Mouse (Mus musculus): ENCODE data around the gene Hipk2. TPM values are rescaled to one million over a fixed set of nuclear protein-coding genes. Genes with fewer than 3 reads are reported as not detected.

Gene Hipk2
- total RNA-seq, 2 experiments from 2014 or later, result 71.5 to 114 TPM

DNA sequence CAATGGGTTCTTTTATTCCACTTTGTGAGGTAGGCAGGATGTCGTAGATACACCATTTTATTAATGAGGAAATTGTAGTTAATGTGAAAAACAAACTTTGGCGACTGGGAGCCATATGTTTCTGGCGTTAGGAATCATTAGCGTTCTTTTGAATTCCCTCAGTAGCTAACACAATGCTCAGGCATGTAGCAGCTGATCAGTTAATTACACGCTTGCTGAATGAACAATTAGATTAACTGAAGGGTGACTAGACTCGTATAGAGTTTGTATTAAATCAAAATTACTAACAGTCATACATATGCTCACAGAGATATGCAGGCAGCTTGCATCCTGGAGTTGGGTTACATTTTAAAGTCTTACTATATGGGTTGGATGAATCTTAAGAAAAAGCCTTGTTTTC, 156.7 kb downstream of the Hipk2 start:
- intact Hi-C loops (cut with DNase I), result no loop called here

DNA sequence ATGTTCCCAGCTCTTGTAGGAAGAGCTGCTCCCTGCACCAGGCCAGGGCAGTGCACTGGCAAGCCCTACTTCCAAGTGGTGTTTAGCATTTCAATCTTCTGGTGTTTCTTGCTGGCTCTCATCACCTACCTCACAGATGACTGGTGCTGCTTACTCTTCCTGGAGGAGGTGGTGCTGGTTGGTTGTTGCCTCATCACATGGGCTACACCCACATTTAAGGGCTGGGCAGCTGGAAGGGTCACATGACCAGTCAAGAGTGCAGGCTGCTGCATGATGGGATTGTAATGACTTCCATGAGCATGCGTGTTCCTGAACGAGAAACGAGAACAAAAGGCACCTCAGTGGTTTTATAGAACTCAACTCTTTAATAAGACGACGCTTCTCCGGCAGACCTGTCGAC, 157.3 kb downstream of the Hipk2 start:
- intact Hi-C loops (cut with DNase I), result no loop called here
- no peak for DNase-seq

More for the DNA sequence above, 156.7 kb downstream of the Hipk2 start:
- no peak for DNase-seq

- intact Hi-C loops (cut with DNase I), result no loop called here
- DNase-seq, result no peak
Observed at GRCm38 (mm10) chr6:38715881-38716280, 160.1 kb downstream of the Hipk2 start.

GRCm38 (mm10) chr6:38713957-38714898, 161.7 kb downstream of the Hipk2 start:
- DNase-seq, result no peak
- intact Hi-C loops (cut with DNase I), result no loop called here

DNA sequence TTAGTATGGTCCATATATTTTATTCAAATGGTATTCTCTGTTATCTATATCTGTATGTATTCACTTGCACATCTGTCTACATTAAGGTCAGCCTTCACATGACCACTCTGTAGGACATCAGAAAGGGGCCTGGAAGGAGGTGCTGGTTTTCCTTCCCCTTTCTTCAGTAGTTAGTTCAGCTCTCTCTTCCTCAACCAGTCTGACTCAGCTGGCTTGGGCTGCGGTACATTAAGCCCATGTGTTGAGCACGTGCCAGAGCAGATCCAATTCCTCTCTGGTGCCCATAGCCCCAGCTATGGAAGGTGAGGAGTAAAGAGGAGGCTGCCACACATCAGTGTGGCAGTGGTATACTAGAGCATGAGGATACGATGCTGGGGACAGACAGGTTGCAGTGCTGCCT, 165.5 kb downstream of the Hipk2 start:
- intact Hi-C loops (cut with DNase I), result no loop called here
- no peak for DNase-seq

DNA sequence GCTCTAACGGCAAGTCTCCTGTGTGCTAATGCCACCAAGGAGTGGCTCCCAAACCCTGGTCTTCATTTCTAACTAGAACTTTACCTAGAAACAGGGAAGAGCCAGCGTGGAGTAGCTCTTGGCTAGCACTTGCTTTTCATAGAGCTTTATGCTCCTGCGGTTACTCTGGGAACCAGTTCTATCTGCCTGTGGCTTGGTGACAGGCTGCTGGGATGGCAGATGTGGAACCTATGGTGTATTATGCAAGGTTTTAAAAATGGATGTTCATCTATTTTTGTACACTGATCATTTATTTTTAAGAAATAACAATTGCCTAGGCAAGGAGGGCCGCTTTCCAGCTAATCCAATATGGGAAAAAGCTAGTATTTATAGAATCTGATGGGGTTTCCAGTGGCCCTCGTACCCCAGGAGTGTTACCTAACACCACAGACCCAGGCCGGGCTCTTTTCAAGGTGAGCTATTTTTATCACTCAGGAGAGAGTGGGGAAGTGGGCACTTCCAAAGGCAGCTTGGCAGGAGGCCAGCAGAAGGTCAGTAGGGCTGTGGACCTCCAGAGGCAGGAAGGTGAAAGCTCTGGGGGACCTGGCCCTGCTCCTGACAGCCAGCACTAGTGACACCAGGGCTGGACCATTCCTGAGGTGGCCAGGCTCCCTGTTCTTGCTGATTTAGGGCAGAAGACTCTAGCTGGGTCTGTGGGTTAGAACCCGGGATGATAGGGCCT, 171.5 kb downstream of the Hipk2 start:
- intact Hi-C loops (cut with DNase I), result no loop called here
- DNase-seq, result no peak

- intact Hi-C loops (cut with DNase I), result no loop called here
- no peak for DNase-seq
Observed at GRCm38 (mm10) chr6:38703526-38703925, 172.4 kb downstream of the Hipk2 start.

GRCm38 (mm10) chr6:38702810-38703399, 173.1 kb downstream of the Hipk2 start:
- no peak for DNase-seq
- intact Hi-C loops (cut with DNase I), result no loop called here

DNA sequence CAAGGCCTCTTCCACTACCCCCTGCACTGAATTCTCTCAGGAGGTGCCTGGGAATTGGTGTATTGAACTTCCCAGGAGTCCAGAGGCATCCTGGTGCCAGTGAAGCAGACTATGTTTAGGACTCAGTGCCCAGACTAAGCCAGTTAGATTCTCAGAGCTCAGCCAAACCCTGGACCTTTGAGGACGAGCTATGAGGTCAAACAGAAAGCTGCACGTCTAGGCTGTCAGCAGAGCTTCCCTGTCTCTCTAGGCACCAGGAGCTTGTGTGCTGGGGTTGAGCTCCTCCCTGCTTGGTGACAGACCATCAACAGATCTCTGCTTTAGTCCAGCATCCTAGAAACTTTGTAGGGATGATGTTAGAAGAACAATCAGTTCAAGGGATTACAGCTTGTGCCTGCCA, 174.5 kb downstream of the Hipk2 start:
- intact Hi-C loops (cut with DNase I), result no loop called here
- no peak for DNase-seq

- intact Hi-C loops (cut with DNase I), result no loop called here
- DNase-seq, result no peak
Observed at GRCm38 (mm10) chr6:38698233-38698889, 177.6 kb downstream of the Hipk2 start.

DNA sequence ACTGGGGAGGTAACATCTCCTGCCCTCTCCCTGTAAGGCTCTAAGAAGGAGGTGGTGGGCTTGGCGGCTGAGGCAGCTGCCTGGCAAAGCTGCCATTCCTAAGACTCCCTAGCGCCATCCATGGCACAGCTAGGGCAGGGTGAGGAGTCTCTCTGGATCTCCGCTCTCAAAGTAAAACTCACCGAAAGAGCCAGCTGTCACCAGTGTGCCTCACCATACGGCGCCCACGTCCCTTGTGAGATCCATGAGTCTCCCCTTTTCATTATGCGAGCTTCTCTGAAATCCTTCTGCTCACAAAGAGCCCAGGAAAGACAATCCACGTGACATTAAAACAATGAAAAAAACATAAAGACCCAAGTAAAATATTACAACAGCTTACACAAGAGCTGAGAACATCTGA, 179.4 kb downstream of the Hipk2 start:
- DNase-seq, result no peak
- intact Hi-C loops (cut with DNase I), result no loop called here

DNA sequence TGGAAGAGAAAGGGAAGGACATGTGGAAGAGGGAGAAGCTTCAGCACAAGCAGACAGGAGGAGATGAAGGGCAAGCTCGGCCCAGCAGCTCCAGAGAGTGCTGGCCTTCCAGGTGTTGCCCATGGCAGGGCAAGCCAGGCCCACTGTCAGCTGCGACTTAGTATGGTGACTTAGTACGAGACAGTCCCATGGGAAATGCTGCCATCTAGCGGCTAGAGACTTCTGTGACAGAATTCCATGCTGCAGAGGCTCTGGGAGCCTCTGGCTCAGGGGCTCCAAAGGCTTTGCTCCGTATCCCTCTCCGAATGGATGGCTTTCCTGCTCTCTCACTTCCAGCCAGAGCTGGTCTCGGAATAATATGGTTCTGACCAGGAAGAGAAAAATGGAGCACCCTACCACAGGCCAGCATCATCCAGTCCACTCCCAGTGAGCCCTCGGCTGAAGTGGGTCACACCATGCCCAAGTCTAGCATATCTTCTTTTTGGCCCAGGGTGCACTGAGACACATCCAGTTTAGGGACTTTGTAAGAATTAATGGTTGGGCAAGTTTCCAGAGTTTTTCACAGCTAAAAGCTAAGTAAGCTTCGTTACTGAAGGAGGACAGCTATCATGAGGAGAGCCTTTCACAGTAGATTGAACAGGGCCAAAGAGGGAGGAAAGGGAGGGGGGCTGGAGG, 180.4 kb downstream of the Hipk2 start:
- intact Hi-C loops (cut with DNase I), result loop anchor here (2.0 kb wide), 1 partner anchor 45 kb away; no protein-coding TSS in a partner anchor

GRCm38 (mm10) chr6:38692556-38692955, 183.4 kb downstream of the Hipk2 start:
- no peak for DNase-seq
- intact Hi-C loops (cut with DNase I), result no loop called here

More for the DNA sequence above, 180.4 kb downstream of the Hipk2 start:
- peak; percentile 41 to 64 for DNase-seq

- intact Hi-C loops (cut with DNase I), result no loop called here
- no peak for DNase-seq
Observed at GRCm38 (mm10) chr6:38691052-38691451, 184.9 kb downstream of the Hipk2 start.

GRCm38 (mm10) chr6:38690615-38691014, 185.3 kb downstream of the Hipk2 start:
- DNase-seq, result no peak
- intact Hi-C loops (cut with DNase I), result no loop called here

GRCm38 (mm10) chr6:38688841-38689240, 187.1 kb downstream of the Hipk2 start:
- no peak for DNase-seq
- intact Hi-C loops (cut with DNase I), result no loop called here

GRCm38 (mm10) chr6:38687216-38687615, 188.7 kb downstream of the Hipk2 start:
- intact Hi-C loops (cut with DNase I), result no loop called here
- no peak for DNase-seq

DNA sequence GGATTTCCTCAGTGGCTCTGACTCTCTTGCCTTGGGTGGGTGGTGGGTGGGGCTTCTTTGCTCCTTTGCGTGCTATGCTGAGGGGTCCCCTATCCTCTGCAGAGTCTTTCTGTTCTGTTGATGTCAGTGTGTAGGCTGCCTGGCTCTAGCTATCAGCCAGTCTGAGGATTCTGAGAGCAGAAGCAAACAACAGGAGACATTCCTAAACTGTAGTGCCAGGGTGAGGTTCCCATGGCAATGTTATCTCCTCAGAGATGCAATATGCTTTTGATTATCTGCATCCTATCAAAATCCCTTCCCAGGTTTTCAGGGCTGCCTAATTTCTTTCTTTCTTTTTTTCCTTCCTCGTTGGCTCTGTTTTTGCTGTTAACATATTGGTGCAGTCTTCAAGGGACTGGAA, 193.4 kb downstream of the Hipk2 start:
- DNase-seq, result no peak
- intact Hi-C loops (cut with DNase I), result no loop called here

GRCm38 (mm10) chr6:38677629-38678028, 198.3 kb downstream of the Hipk2 start:
- intact Hi-C loops (cut with DNase I), result no loop called here
- no peak for DNase-seq

DNA sequence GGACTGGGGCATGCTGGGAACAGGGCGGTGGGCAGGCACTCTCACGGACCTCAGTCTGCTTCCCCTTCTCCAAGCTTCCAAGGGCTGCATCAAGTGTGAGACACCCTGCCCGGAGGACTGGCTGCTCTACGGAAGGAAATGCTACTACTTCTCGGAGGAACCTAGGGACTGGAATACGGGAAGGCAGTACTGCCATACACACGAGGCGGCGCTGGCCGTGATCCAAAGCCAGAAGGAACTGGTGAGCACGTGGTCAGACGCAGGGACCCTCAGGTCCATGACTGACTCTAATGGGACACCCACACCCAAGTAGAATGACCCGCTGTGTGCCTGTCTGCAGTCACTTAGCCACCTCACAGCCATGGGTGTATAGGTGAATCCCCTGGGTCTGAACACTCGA, 199.2 kb downstream of the Hipk2 start:
- DNase-seq, result peak in 1 of 2 experiments; percentile 3
- intact Hi-C loops (cut with DNase I), result no loop called here
